Mouse (Mus musculus) fat pad, adult 2 months (tissue): ENCODE data around the gene Cldn18.

Experiments
- DNase-seq: peaks from one replicate; pipeline ENCODE4 v3.0.0-alpha.2; 2011; ENCODE audit warnings: low read depth, low spot score; ENCODE audit errors: extremely low read depth

The Cldn18 gene

GRCm38 (mm10) chr9:99685536-99686231 is 31.4 kb downstream of the Cldn18 start:
- no peak for DNase-seq

- no peak for DNase-seq
Observed at GRCm38 (mm10) chr9:99685061-99685521, 32.0 kb downstream of the Cldn18 start.

GRCm38 (mm10) chr9:99681980-99682570 is 35.0 kb downstream of the Cldn18 start:
- no peak for DNase-seq

GRCm38 (mm10) chr9:99675714-99676113 is 41.4 kb downstream of the Cldn18 start:
- no peak for DNase-seq

GRCm38 (mm10) chr9:99671603-99672002 is 45.5 kb downstream of the Cldn18 start:
- no peak for DNase-seq

GRCm38 (mm10) chr9:99667596-99667995 is 49.5 kb downstream of the Cldn18 start:
- DNase-seq = no peak

GRCm38 (mm10) chr9:99662887-99663286 is 54.2 kb downstream of the Cldn18 start:
- DNase-seq = no peak

- DNase-seq = no peak
Observed at GRCm38 (mm10) chr9:99662406-99662805, 54.7 kb downstream of the Cldn18 start.

- no peak for DNase-seq
Observed at GRCm38 (mm10) chr9:99661606-99662166, 55.4 kb downstream of the Cldn18 start.

- DNase-seq = no peak
Observed at GRCm38 (mm10) chr9:99660756-99661155, 56.3 kb downstream of the Cldn18 start.

- peak; percentile 96 for DNase-seq
Observed at GRCm38 (mm10) chr9:99646102-99646501, 71.0 kb downstream of the Cldn18 start.

- no peak for DNase-seq
Observed at GRCm38 (mm10) chr9:99645416-99645815, 71.7 kb downstream of the Cldn18 start.

- peak; percentile 84 for DNase-seq
Observed at GRCm38 (mm10) chr9:99639957-99640356, 77.1 kb downstream of the Cldn18 start.
